Comparison of ENCODE assay signal across 8 mouse cellular contexts in genomic region chr9:79885244-79886210, GRCm38 (mm10).
DNase-seq lines count a peak whose midpoint lies in the region; ATAC-seq and TF ChIP-seq lines count a peak whose summit lies in the region.
"Had no signal": no experiment of that assay in that cellular context is flagged by ENCODE, and none has a peak within 500 bp of the region (broad histone marks: within the 10 kb centered on the region; RNA-seq: fewer than 3 reads in every experiment).

No protein-coding gene starts in this region.

- H3K27me3 ChIP-seq in liver, postnatal 0 days (ENCODE audit: insufficient read depth, low read length) = no peaks in the 10 kb centered on the region
- H3K27me3 ChIP-seq in liver, embryonic 11.5 days (replicated peaks; ENCODE audit: control insufficient read depth, insufficient read depth, low read length) = no peaks in the 10 kb centered on the region
- H3K27me3 ChIP-seq in small intestine, adult 2 months (ENCODE audit: control insufficient read depth, insufficient read depth, low read length) = no peaks in the 10 kb centered on the region
- H3K27me3 ChIP-seq: neural tube, embryonic 12.5 days had no signal

- ATAC-seq in liver, postnatal 0 days = no peak
- no peak for ATAC-seq in liver, embryonic 11.5 days (replicated peaks; ENCODE audit: low FRiP score)

- no peaks in the 10 kb centered on the region for H3K36me3 ChIP-seq in liver, postnatal 0 days (replicated peaks; ENCODE audit: insufficient read depth, low read length)
- H3K36me3 ChIP-seq in liver, embryonic 11.5 days (ENCODE audit: control insufficient read depth, insufficient read depth, low read length) = no peaks in the 10 kb centered on the region
- H3K36me3 ChIP-seq in small intestine, adult 2 months (ENCODE audit: control insufficient read depth, insufficient read depth, low read length) = no peaks in the 10 kb centered on the region
- H3K36me3 ChIP-seq: neural tube, embryonic 12.5 days had no signal

- no peak overlapping the region for H3K9ac ChIP-seq in liver, postnatal 0 days (replicated peaks)
- H3K9ac ChIP-seq in liver, embryonic 11.5 days (ENCODE audit: low read depth, low read length) = no peak overlapping the region
- H3K9ac ChIP-seq: neural tube, embryonic 12.5 days had no signal

- no peak for TF ChIP-seq POLR2A in cortical plate, adult 2 months (IDR thresholded peaks at IDR 0.05; ENCODE audit: extremely low read depth, insufficient read depth, low read length)
- no peak for TF ChIP-seq POLR2A in small intestine, adult 2 months (IDR thresholded peaks at IDR 0.05; ENCODE audit: low read depth, low read length)

- no peak overlapping the region for H3K4me2 ChIP-seq in liver, postnatal 0 days (ENCODE audit: low read depth, low read length)
- H3K4me2 ChIP-seq in liver, embryonic 11.5 days = no peak overlapping the region
- H3K4me2 ChIP-seq: neural tube, embryonic 12.5 days had no signal

- TF ChIP-seq CTCF in liver, postnatal 0 days (IDR thresholded peaks at IDR 0.05; ENCODE audit: low read depth) = peak; percentile 36; the same call in 1 of the 2 replicates
- TF ChIP-seq CTCF in cortical plate, adult 2 months (IDR thresholded peaks at IDR 0.05; ENCODE audit: extremely low read depth, insufficient read depth, low read length) = 0 out of 2 replicates have a peak, but pooled peaks have one; percentile 9
- peak; percentile 27; the same call in 1 of the 2 replicates for TF ChIP-seq CTCF in small intestine, adult 2 months (IDR thresholded peaks at IDR 0.05; ENCODE audit: extremely low read depth, insufficient read length, insufficient replicate concordance, low read depth, low read length)

- 70% methylated on average over 11 of the region's 11 CpGs for WGBS in liver, postnatal 0 days (ENCODE audit: insufficient replicate concordance)
- WGBS in liver, embryonic 11.5 days = 76% methylated on average over 11 of the region's 11 CpGs
- 75% methylated on average over 11 of the region's 11 CpGs for WGBS in small intestine, adult 2 months

- no peak overlapping the region for H3K27ac ChIP-seq in liver, postnatal 0 days (ENCODE audit: low read depth)
- no peak overlapping the region for H3K27ac ChIP-seq in liver, embryonic 11.5 days (ENCODE audit: low read depth, low read length)
- no peak overlapping the region for H3K27ac ChIP-seq in cortical plate, adult 2 months (ENCODE audit: insufficient read depth, low read length)
- H3K27ac ChIP-seq in small intestine, adult 2 months (ENCODE audit: insufficient read depth, low read depth, low read length) = no peak overlapping the region
- H3K27ac ChIP-seq: neural tube, embryonic 12.5 days had no signal

- DNase-seq in liver, postnatal 0 days = no peak
- DNase-seq in liver, embryonic 11.5 days (ENCODE audit: low spot score) = no peak
- DNase-seq in kidney, postnatal 10 days = peak; percentile 52
- no peak for DNase-seq in adipocyte (ENCODE audit: low spot score)
- no peak for DNase-seq in layer of hippocampus, adult 18-20 months (ENCODE audit: low spot score in 2 of 2)

- no peaks in the 10 kb centered on the region for H3K4me1 ChIP-seq in liver, postnatal 0 days (ENCODE audit: insufficient read depth)
- H3K4me1 ChIP-seq in liver, embryonic 11.5 days (replicated peaks; ENCODE audit: control insufficient read depth, insufficient read depth, low read length) = no peaks in the 10 kb centered on the region
- no peaks in the 10 kb centered on the region for H3K4me1 ChIP-seq in cortical plate, adult 2 months (ENCODE audit: control insufficient read depth, insufficient read depth, low read length)
- H3K4me1 ChIP-seq in small intestine, adult 2 months (ENCODE audit: control insufficient read depth, insufficient read depth, insufficient read length, low read length) = no peaks in the 10 kb centered on the region

- TF ChIP-seq EP300 in liver, postnatal 0 days (IDR thresholded peaks at IDR 0.05; ENCODE audit: low read depth) = no peak

- H3K9me3 ChIP-seq in liver, postnatal 0 days (ENCODE audit: low read length) = no peaks in the 10 kb centered on the region
- no peaks in the 10 kb centered on the region for H3K9me3 ChIP-seq in liver, embryonic 11.5 days (ENCODE audit: control insufficient read depth, low read length)
- H3K9me3 ChIP-seq: neural tube, embryonic 12.5 days had no signal

- H3K4me3 ChIP-seq in liver, postnatal 0 days (ENCODE audit: low read depth, low read length) = no peak overlapping the region
- no peak overlapping the region for H3K4me3 ChIP-seq in liver, embryonic 11.5 days (ENCODE audit: low read depth, low read length)
- H3K4me3 ChIP-seq in cortical plate, adult 2 months (ENCODE audit: insufficient read depth, low read length) = no peak overlapping the region
- no peak overlapping the region for H3K4me3 ChIP-seq in small intestine, adult 2 months (ENCODE audit: low read depth, low read length)
- H3K4me3 ChIP-seq: neural tube, embryonic 12.5 days had no signal
